Mouse (Mus musculus): ENCODE measurements at regions not wholly inside any gene's neighbourhood (a gene's known extent, or its start where the extent isn't known, plus 50 kb on each side); places are given as distances from the start of the nearest gene placed in this dataset.
A peak's percentile ranks its signal among the peaks of the same experiment; 100 is the strongest.

DNA sequence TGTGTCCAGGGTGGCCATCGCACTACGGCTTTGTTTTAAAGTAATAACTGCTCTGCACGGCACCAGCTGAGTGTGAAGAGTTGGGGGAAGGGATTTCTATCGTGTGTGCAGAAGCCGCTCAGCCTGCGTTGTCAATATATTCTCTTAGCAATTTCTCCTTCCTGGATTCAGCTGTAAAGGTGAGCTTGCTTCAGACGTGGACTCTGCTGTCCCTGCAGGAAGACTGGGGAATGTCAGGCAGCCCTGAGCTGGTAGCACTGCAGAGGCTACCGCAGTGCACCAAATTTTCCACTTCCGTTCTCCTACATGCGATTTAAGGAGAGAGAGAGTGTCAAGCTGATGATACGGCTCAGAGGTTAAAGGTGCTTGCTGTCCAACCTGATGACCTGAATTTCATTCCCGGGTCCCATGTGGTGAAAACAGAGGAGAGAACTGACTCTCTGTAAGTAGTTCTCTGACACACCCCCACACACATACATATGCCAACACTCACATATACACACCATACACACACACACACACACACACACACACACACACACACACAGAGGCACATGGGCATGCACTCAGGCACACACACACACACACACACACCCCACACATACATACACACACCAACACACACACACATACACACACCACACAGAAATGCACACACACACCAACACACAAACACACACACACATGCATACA is 59.9 kb upstream of the Prelid3b start:
- DNase-seq (ENCODE audit: low spot score): no peak

DNA sequence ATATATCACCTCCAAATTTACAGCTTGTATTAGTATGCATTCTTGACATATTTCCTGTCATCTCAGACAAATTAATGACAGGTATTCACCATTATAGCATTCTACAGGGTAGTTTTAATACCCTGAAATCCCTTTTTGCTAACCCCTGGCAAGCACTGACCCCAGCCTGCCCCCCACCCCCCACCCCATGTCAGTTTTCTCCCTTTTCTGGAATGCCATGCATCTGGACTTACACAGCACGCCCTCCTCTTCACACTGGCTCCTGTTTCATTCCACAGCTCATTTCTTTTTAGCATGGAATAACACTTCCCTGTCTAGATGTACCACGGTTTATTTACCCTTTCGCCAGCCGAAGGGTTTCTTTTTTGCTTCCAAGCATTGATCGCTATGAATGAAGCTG is 67.8 kb upstream of the Prelid3b start:
- no peak for DNase-seq (ENCODE audit: low spot score)

DNA sequence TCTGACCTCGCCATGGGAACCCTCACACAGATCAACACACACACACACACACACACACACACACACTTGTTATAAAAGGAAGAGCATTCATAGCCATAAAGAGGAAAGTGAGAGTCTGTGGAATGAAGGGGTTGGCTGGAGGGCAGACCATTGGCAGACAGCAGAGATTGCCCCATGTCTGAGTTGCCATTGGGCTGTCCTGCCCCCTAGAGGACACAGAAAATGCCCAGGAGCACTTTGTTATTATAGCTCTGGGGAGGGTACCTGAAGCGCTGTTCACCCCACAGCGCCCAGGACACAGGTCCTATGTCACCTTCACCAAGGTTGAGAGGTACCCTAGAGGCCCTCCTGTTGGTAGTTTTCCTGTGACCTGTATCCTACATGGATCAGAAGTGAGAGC is 74.3 kb upstream of the Prelid3b start:
- no peak for DNase-seq (ENCODE audit: low spot score)

GRCm38 (mm10) chr2:174547701-174548100 is 74.8 kb upstream of the Prelid3b start:
- no peak for DNase-seq (ENCODE audit: low spot score)

DNA sequence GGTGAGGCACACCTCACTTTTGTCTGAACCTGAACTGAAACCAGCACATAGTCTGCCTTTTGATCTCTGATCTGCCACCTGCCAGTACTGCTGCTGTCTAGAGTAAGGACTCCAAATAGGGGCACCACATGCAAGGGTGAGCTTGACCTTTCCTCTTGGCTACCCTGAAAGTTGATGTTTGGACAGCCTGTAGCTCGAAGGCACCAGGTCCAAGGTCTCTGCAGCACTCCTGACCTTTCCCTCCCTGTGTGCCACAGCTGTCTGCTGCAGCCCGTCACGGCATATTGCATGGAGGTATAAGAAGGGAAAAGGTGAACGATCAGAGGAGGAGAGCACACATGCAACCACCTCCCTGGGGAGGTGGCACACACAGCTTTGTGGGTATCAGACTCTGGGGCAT is 75.9 kb upstream of the Prelid3b start:
- no peak for DNase-seq (ENCODE audit: low spot score)

DNA sequence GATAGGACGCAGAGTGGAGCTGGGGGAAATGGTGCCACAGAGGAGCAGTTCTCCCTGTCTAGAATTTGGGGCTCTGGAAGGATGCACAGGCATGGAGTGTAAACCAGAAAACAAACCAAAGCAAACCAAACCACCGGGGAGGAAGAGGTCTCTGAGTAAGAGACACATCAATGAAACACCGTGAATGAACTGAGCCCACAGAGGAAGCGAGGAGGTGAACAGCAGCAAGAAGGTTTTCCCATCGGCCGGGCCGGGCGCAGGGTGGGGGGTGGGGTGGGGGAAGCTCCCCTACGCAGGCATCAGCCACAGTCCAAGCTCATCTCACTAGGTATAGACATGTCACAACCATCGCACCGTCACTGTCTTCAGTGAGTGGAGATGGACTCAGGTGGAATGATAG is 82.9 kb upstream of the Prelid3b start:
- DNase-seq (ENCODE audit: low spot score): no peak

- DNase-seq (ENCODE audit: low spot score): peak; percentile 10
These were observed 81.4 kb upstream of the Zfp831 start for GRCm38 (mm10) chr2:174561828-174562429.

GRCm38 (mm10) chr2:174563917-174564316 is 79.4 kb upstream of the Zfp831 start:
- no peak for DNase-seq (ENCODE audit: low spot score)

GRCm38 (mm10) chr2:174564817-174565216 is 78.5 kb upstream of the Zfp831 start:
- no peak for DNase-seq (ENCODE audit: low spot score)

DNA sequence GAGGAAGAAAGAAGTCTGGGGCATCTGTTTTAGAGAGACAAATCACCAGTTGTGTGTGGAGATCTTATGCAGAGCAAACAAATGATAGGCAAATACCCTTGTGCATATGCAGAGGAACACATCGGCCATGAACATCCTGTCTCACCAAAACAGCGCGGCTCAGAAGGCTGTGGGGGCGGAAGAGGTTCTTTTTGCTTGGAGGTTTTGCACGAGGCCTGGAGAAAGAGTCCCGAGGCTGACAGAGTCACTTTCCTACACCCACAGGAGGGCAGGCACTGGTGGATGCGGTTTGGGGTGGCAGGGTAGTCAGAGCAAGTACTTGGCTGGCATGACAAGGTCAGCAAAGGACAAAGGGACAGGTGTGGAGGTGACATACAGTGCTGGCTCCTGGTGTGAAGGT is 77.4 kb upstream of the Zfp831 start:
- DNase-seq (ENCODE audit: low spot score): no peak

DNA sequence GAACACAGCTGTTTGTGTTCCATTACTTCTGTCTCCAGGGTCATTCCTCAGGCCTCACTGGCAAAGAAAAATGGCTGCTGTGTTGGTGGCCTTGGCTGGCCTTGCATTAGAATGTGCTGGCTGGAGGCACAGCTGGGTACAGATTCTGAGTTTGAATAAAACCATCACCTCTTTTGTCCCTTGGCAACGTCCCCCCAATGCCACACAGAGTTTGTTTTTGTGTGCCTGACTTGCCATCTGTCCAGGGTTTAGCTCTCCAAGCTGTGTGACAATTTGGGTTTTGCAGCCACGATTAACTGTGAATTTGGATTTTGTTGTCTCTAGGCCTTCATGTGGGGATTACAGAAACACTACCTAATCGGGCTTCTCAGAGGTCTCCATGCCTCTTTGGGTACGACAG is 76.6 kb upstream of the Zfp831 start:
- DNase-seq (ENCODE audit: low spot score): no peak

DNA sequence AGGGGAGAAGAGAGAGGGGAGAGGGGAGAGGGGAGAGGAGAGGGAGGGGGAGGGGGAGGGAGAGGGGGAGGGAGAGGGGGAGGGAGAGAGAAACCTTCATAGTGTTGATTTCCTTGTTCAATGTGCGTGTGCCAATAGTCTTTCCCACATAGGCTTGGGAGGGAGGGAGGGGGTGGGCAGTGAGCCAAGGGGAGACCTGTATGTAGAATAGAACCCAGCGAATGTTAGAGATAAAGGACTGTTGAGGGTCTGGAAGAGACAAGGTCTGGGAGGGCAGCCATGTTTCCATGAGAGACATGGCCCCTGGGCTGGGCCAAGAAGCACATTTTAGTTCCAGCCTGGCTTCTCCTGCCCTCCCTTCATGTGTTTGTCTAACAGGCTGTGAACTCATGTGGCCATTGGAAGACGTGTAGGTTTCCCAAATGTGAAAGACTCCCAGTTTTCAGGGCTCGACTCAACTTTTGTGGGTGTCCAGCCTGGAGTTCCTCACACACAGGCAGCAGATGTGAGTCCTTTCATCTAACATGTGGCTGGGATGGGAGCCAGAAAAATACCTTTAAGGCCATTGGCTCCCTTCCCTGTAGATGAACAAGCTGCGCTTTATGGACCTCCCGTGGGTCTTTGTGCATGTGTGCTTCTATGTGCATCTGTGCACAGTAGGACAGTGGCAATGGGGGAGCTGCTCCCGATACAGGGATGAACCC is 68.4 kb upstream of the Zfp831 start:
- DNase-seq (ENCODE audit: low spot score): no peak

- no peak for DNase-seq (ENCODE audit: low spot score)
These were observed 67.8 kb upstream of the Zfp831 start for GRCm38 (mm10) chr2:174575546-174575945.

- no peak for DNase-seq (ENCODE audit: low spot score)
These were observed 62.2 kb upstream of the Zfp831 start for GRCm38 (mm10) chr2:174580906-174581703.

DNA sequence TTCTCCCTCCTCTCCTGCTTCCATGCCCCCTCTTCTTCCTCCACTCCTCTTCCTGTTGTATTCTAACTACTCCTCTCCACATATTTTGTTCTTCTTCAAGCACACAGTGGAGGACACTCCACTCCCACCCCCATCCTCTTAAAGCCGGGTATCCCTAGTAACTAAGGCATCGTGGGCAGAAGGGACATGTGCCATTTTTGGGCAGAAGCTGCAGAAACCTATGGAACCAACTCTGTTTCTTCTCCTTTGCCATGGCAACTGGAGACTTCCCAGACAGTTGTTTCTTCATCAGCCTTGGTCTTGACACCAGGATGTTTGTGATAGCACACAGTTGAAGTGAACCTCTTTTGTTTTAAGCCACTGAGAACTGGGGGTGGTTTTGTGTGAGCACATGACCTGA is 59.1 kb upstream of the Zfp831 start:
- DNase-seq (ENCODE audit: low spot score): no peak
